In the genomic region with DNA sequence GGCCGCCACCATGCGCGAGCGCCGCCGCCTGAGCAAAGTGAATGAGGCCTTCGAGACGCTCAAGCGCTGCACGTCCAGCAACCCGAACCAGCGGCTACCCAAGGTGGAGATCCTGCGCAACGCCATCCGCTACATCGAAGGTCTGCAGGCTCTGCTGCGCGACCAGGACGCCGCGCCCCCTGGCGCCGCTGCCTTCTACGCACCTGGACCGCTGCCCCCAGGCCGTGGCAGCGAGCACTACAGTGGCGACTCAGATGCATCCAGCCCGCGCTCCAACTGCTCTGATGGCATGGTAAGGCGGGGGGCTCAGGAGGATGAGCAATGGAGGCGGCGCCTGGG, we compare ENCODE assay signal across 9 mouse cellular contexts. TPM values are rescaled to one million over a fixed set of nuclear protein-coding genes. Genes with fewer than 3 reads are reported as not detected.
DNase-seq lines count a peak whose midpoint lies in the region; ATAC-seq lines count a peak whose summit lies in the region.
"Had no signal": no experiment of that assay in that cellular context is flagged by ENCODE, and none has a peak within 500 bp of the region (broad histone marks: within the 10 kb centered on the region; RNA-seq: fewer than 3 reads in every experiment).

No protein-coding gene starts in this region.

- peak overlapping the region; percentile 41 for H3K4me2 ChIP-seq in embryonic facial prominence, embryonic 15.5 days (replicated peaks)
- H3K4me2 ChIP-seq in hindbrain, embryonic 12.5 days (replicated peaks): peak overlapping the region; percentile 50
- H3K4me2 ChIP-seq in neural tube, embryonic 12.5 days (replicated peaks): peak overlapping the region; percentile 52
- H3K4me2 ChIP-seq: liver, embryonic 15.5 days had no signal

- H3K4me3 ChIP-seq in embryonic facial prominence, embryonic 15.5 days (replicated peaks): peak overlapping the region; percentile 33
- peak overlapping the region; percentile 24 for H3K4me3 ChIP-seq in hindbrain, embryonic 12.5 days
- H3K4me3 ChIP-seq in neural tube, embryonic 12.5 days: peak overlapping the region; percentile 20
- H3K4me3 ChIP-seq: liver, embryonic 15.5 days had no signal

- no peaks in the 10 kb centered on the region for H3K36me3 ChIP-seq in embryonic facial prominence, embryonic 15.5 days
- H3K36me3 ChIP-seq in hindbrain, embryonic 12.5 days: no peaks in the 10 kb centered on the region
- H3K36me3 ChIP-seq in neural tube, embryonic 12.5 days: no peaks in the 10 kb centered on the region
- H3K36me3 ChIP-seq: liver, embryonic 15.5 days had no signal

- WGBS in embryonic facial prominence, embryonic 15.5 days: under 1% methylated on average over 33 of the region's 33 CpGs
- 1% methylated on average over 33 of the region's 33 CpGs for WGBS in hindbrain, embryonic 12.5 days
- under 1% methylated on average over 33 of the region's 33 CpGs for WGBS in neural tube, embryonic 12.5 days

- peaks cover 77% of the 10 kb centered on the region for H3K27me3 ChIP-seq in embryonic facial prominence, embryonic 15.5 days
- peaks cover 84% of the 10 kb centered on the region for H3K27me3 ChIP-seq in hindbrain, embryonic 12.5 days
- H3K27me3 ChIP-seq in neural tube, embryonic 12.5 days (replicated peaks): peaks cover 63% of the 10 kb centered on the region

- peak; percentile 52 to 56 for DNase-seq in kidney, postnatal 4 days
- no peak for DNase-seq in kidney, postnatal 25 days
- DNase-seq in right cerebral cortex, postnatal 4 days: no peak
- no peak for DNase-seq in layer of hippocampus, postnatal 36 days

- peak overlapping the region; percentile 35; the same call in 1 of the 2 replicates for H3K27ac ChIP-seq in embryonic facial prominence, embryonic 15.5 days (replicated peaks)
- no peak overlapping the region for H3K27ac ChIP-seq in hindbrain, embryonic 12.5 days
- H3K27ac ChIP-seq in neural tube, embryonic 12.5 days: no peak overlapping the region
- H3K27ac ChIP-seq: liver, embryonic 15.5 days had no signal

- no peak for ATAC-seq in embryonic facial prominence, embryonic 15.5 days (ENCODE audit: insufficient number of reproducible peaks, low FRiP score, low TSS enrichment, low read depth)
- ATAC-seq in hindbrain, embryonic 12.5 days (ENCODE audit: low FRiP score): peak; percentile 15; the same call in 1 of the 2 replicates
- peak; percentile 25; the same call in 1 of the 2 replicates for ATAC-seq in neural tube, embryonic 12.5 days (ENCODE audit: low FRiP score, low read depth)
- ATAC-seq in megakaryocyte, adult 5-6 weeks (ENCODE audit: poor library complexity, severe bottlenecking): no peak

- no peak overlapping the region for H3K9ac ChIP-seq in embryonic facial prominence, embryonic 15.5 days
- 0 out of 2 replicates have a peak overlapping the region, but pooled peaks have one; percentile 23 for H3K9ac ChIP-seq in hindbrain, embryonic 12.5 days
- peak overlapping the region; percentile 33; the same call in 1 of the 2 replicates for H3K9ac ChIP-seq in neural tube, embryonic 12.5 days
- H3K9ac ChIP-seq: liver, embryonic 15.5 days had no signal

- H3K9me3 ChIP-seq in embryonic facial prominence, embryonic 15.5 days (replicated peaks): no peaks in the 10 kb centered on the region
- H3K9me3 ChIP-seq in hindbrain, embryonic 12.5 days (replicated peaks): no peaks in the 10 kb centered on the region
- no peaks in the 10 kb centered on the region for H3K9me3 ChIP-seq in neural tube, embryonic 12.5 days
- H3K9me3 ChIP-seq: liver, embryonic 15.5 days had no signal

- H3K4me1 ChIP-seq in embryonic facial prominence, embryonic 15.5 days: peaks cover 22% of the 10 kb centered on the region
- H3K4me1 ChIP-seq in hindbrain, embryonic 12.5 days: peaks cover 26% of the 10 kb centered on the region
- peaks cover 15% of the 10 kb centered on the region for H3K4me1 ChIP-seq in neural tube, embryonic 12.5 days
- H3K4me1 ChIP-seq: liver, embryonic 15.5 days had no signal

RNA-seq across cellular contexts. Expression of gene Myod1, which starts 0.7 kb away (rescaled TPM):
- 56.1 and 70.3 TPM in 2 replicates for polyA plus RNA-seq in embryonic facial prominence, embryonic 15.5 days (2015; fragmentation: Nextera tagmentation; extraction: Ambion mirVana)
- 2.6 and 12.1 TPM in 2 replicates for polyA plus RNA-seq in hindbrain, embryonic 12.5 days (2016; fragmentation: Nextera tagmentation; extraction: Ambion mirVana)
- polyA plus RNA-seq in neural tube, embryonic 12.5 days (2016; fragmentation: Nextera tagmentation; extraction: Ambion mirVana): 10.8 and 13.5 TPM in 2 replicates
- total RNA-seq in megakaryocyte, adult 5-6 weeks (2015): not detected in 2 replicates
- not detected in 2 replicates for total RNA-seq in megakaryocyte, adult 5-6 weeks (2017)
- total RNA-seq in layer of hippocampus, postnatal 36 days (2021): not detected

RNA-seq across cellular contexts. Expression of gene Kcnc1, which starts 19.3 kb away (rescaled TPM):
- 0.31 and 0.32 TPM in 2 replicates for polyA plus RNA-seq in embryonic facial prominence, embryonic 15.5 days (2015; fragmentation: Nextera tagmentation; extraction: Ambion mirVana)
- polyA plus RNA-seq in hindbrain, embryonic 12.5 days (2016; fragmentation: Nextera tagmentation; extraction: Ambion mirVana): 8.2 and 9.8 TPM in 2 replicates
- polyA plus RNA-seq in neural tube, embryonic 12.5 days (2016; fragmentation: Nextera tagmentation; extraction: Ambion mirVana): 7.3 and 9.7 TPM in 2 replicates
- total RNA-seq in megakaryocyte, adult 5-6 weeks (2015): 0.04 TPM in 1 of 2 replicates, not detected in the other
- 0.04 TPM in 2 replicates for total RNA-seq in megakaryocyte, adult 5-6 weeks (2017)
- 100 to 1,000 TPM; 114 to 119 TPM for total RNA-seq in layer of hippocampus, postnatal 36 days (2021)
- polyA plus RNA-seq: liver, embryonic 15.5 days had no signal

Comparison
In these comparisons a context has a peak if more than half of its experiments do, and no peak if none do; other contexts are left out.
1. DNase-seq: peak in kidney, postnatal 4 days (2 of 2); none in kidney, postnatal 25 days (0 of 2), right cerebral cortex, postnatal 4 days (single experiment) and layer of hippocampus, postnatal 36 days (0 of 2).
2. ATAC-seq: peak in hindbrain, embryonic 12.5 days (single experiment) and neural tube, embryonic 12.5 days (single experiment); none in embryonic facial prominence, embryonic 15.5 days (single experiment) and megakaryocyte, adult 5-6 weeks (single experiment).
3. Peak in every context shown above with its lines, with median percentiles within 50 percentile points of each other: H3K4me2 ChIP-seq and H3K4me3 ChIP-seq.